Mouse (Mus musculus): ENCODE results near the gene Dguok.

Dguok gene

GRCm38 (mm10) chr6:83500462-83500861, 6.3 kb downstream of the Dguok start:
- no peak for DNase-seq (ENCODE audit: extremely low spot score, low read depth, low spot score)

GRCm38 (mm10) chr6:83499078-83499477, 7.7 kb downstream of the Dguok start:
- no peak for DNase-seq (ENCODE audit: extremely low spot score, low read depth, low spot score)

- DNase-seq (ENCODE audit: extremely low spot score, low read depth, low spot score) = no peak
These were observed 9.7 kb downstream of the Dguok start for GRCm38 (mm10) chr6:83496753-83497710.

- DNase-seq (ENCODE audit: extremely low spot score, low read depth, low spot score) = no peak
These were observed 10.6 kb downstream of the Dguok start for GRCm38 (mm10) chr6:83496009-83496752.

- no peak for DNase-seq (ENCODE audit: extremely low spot score, low read depth, low spot score)
These were observed 16.1 kb downstream of the Dguok start for GRCm38 (mm10) chr6:83490622-83491021.

- DNase-seq (ENCODE audit: extremely low spot score, low read depth, low spot score) = no peak
These were observed 18.6 kb downstream of the Dguok start for GRCm38 (mm10) chr6:83488200-83488599.

- no peak for DNase-seq (ENCODE audit: extremely low spot score, low read depth, low spot score)
These were observed 19.5 kb downstream of the Dguok start for GRCm38 (mm10) chr6:83487298-83487697.

GRCm38 (mm10) chr6:83485854-83486253, 20.9 kb downstream of the Dguok start:
- no peak for DNase-seq (ENCODE audit: extremely low spot score, low read depth, low spot score)

GRCm38 (mm10) chr6:83483776-83484175, 23.0 kb downstream of the Dguok start:
- no peak for DNase-seq (ENCODE audit: extremely low spot score, low read depth, low spot score)

GRCm38 (mm10) chr6:83482418-83483085, 24.2 kb downstream of the Dguok start:
- no peak for DNase-seq (ENCODE audit: extremely low spot score, low read depth, low spot score)

GRCm38 (mm10) chr6:83480019-83480655, 26.6 kb downstream of the Dguok start:
- no peak for DNase-seq (ENCODE audit: extremely low spot score, low read depth, low spot score)

- DNase-seq (ENCODE audit: extremely low spot score, low read depth, low spot score) = no peak
These were observed 27.6 kb downstream of the Dguok start for GRCm38 (mm10) chr6:83479193-83479592.

GRCm38 (mm10) chr6:83478628-83479027, 28.1 kb downstream of the Dguok start:
- no peak for DNase-seq (ENCODE audit: extremely low spot score, low read depth, low spot score)

GRCm38 (mm10) chr6:83478217-83478616, 28.6 kb downstream of the Dguok start:
- no peak for DNase-seq (ENCODE audit: extremely low spot score, low read depth, low spot score)

GRCm38 (mm10) chr6:83475431-83475830, 31.3 kb downstream of the Dguok start:
- no peak for DNase-seq (ENCODE audit: extremely low spot score, low read depth, low spot score)

- DNase-seq (ENCODE audit: extremely low spot score, low read depth, low spot score) = no peak
These were observed 33.5 kb downstream of the Dguok start for GRCm38 (mm10) chr6:83473240-83473639.

- DNase-seq (ENCODE audit: extremely low spot score, low read depth, low spot score) = no peak
These were observed 35.0 kb downstream of the Dguok start for GRCm38 (mm10) chr6:83471739-83472138.

- no peak for DNase-seq (ENCODE audit: extremely low spot score, low read depth, low spot score)
These were observed 42.8 kb downstream of the Dguok start for GRCm38 (mm10) chr6:83464011-83464410.

- no peak for DNase-seq (ENCODE audit: extremely low spot score, low read depth, low spot score)
These were observed 47.6 kb downstream of the Dguok start, which contains the start of gene Tet3 for GRCm38 (mm10) chr6:83459034-83459644. Gene Tet3 (minus strand): TSS chr6:83459084.

All from hindlimb bud, embryonic 11.5 days (tissue).